Mouse (Mus musculus): ENCODE data around the gene Tacr3.

Gene Tacr3

GRCm38 (mm10) chr3:134828875-134829530 is at the start of gene Tacr3:
Tacr3 (plus strand) TSS chr3:134829007.
- no peak for DNase-seq (ENCODE audit: low read depth)

GRCm38 (mm10) chr3:134828492-134828874 is 324 bp upstream of the Tacr3 start:
- DNase-seq (ENCODE audit: low read depth) = no peak

GRCm38 (mm10) chr3:134829531-134829921 is 719 bp downstream of the Tacr3 start:
- DNase-seq (ENCODE audit: low read depth) = no peak

- no peak for DNase-seq (ENCODE audit: low read depth)
Measured at GRCm38 (mm10) chr3:134851342-134851741, 22.5 kb downstream of the Tacr3 start.

GRCm38 (mm10) chr3:134877701-134878100 is 48.9 kb downstream of the Tacr3 start:
- DNase-seq (ENCODE audit: low read depth) = no peak

- DNase-seq (ENCODE audit: low read depth) = no peak
Measured at GRCm38 (mm10) chr3:134895831-134896230, 67.0 kb downstream of the Tacr3 start.

GRCm38 (mm10) chr3:134908890-134909289 is 80.1 kb downstream of the Tacr3 start:
- DNase-seq (ENCODE audit: low read depth) = no peak

GRCm38 (mm10) chr3:134934703-134935102 is 105.9 kb downstream of the Tacr3 start:
- DNase-seq (ENCODE audit: low read depth) = no peak

GRCm38 (mm10) chr3:134935461-134935860 is 106.7 kb downstream of the Tacr3 start:
- no peak for DNase-seq (ENCODE audit: low read depth)

GRCm38 (mm10) chr3:134963461-134963860 is 134.7 kb downstream of the Tacr3 start:
- DNase-seq (ENCODE audit: low read depth) = no peak

GRCm38 (mm10) chr3:134978902-134979301 is 150.1 kb downstream of the Tacr3 start:
- DNase-seq (ENCODE audit: low read depth) = no peak

GRCm38 (mm10) chr3:134980140-134980539 is 151.3 kb downstream of the Tacr3 start:
- DNase-seq (ENCODE audit: low read depth) = no peak
